Mouse (Mus musculus) hindbrain, embryonic 11.5 days (tissue): Measurements from ENCODE around the gene Hnf1a. TPM values are rescaled to one million over a fixed set of nuclear protein-coding genes. Genes with fewer than 3 reads are reported as not detected.
"Not testable (repeated sequence)": the region's sequence is repeated elsewhere in the genome, so short reads cannot be mapped to it uniquely, and the experiment has no call there.

Experiments used
- ATAC-seq: fragments of 200-750 bp; cut with Nextera tagmentation; 2 replicates; pipeline ENCODE4 v1.8.0; 2017; ENCODE audit warnings: mild to moderate bottlenecking, moderate TSS enrichment, moderate library complexity; ENCODE audit not compliant: low FRiP score
- DNase-seq: peaks from one replicate; pipeline ENCODE4 v3.0.0-alpha.2; 2015; ENCODE audit warnings: low spot score
- H3K27ac ChIP-seq: fragments of 300-500 bp; sonication (generic); 2 replicates; pipeline ENCODE4 v1.5.1; 2014; ENCODE audit warnings: mild to moderate bottlenecking, low read depth, low read length
- H3K27me3 ChIP-seq: fragments of 300-500 bp; sonication (generic); 2 replicates; pipeline ENCODE4 v1.6.1; 2014; ENCODE audit warnings: mild to moderate bottlenecking, low read length, moderate library complexity, mixed read lengths; ENCODE audit not compliant: control insufficient read depth, insufficient read depth
- H3K36me3 ChIP-seq: fragments of 300-500 bp; sonication (generic); 2 replicates; pipeline ENCODE4 v1.6.1; 2014; ENCODE audit warnings: mild to moderate bottlenecking, low read length, moderate library complexity, mixed read lengths; ENCODE audit not compliant: control insufficient read depth, insufficient read depth
- H3K4me1 ChIP-seq: fragments of 300-500 bp; sonication (generic); replicated peaks from 2 replicates; pipeline ENCODE4 v1.6.1; 2014; ENCODE audit warnings: low read length, mixed read lengths; ENCODE audit not compliant: control insufficient read depth, insufficient read depth
- H3K4me2 ChIP-seq: fragments of 300-500 bp; sonication (generic); replicated peaks from 2 replicates; pipeline ENCODE4 v1.6.1; 2014; ENCODE audit warnings: mild to moderate bottlenecking, low read depth, low read length
- H3K4me3 ChIP-seq: fragments of 300-500 bp; sonication (generic); 2 replicates; pipeline ENCODE4 v1.5.1; 2014; ENCODE audit warnings: low read depth, low read length
- H3K9ac ChIP-seq: fragments of 300-500 bp; sonication (generic); 2 replicates; pipeline ENCODE4 v1.6.1; 2014; ENCODE audit warnings: low read depth, low read length
- H3K9me3 ChIP-seq: fragments of 300-500 bp; sonication (generic); 2 replicates; pipeline ENCODE4 v1.6.1; 2016; ENCODE audit warnings: low read length; ENCODE audit not compliant: control insufficient read depth
- WGBS: fragments of 180-500 bp; shearing (Covaris S2); extraction: QIAGEN DNeasy Blood & Tissue Kit; methylation state at CpG from one replicate; pipeline ENCODE4 v1.1.7; 2014; 5-methylcytosine and 5-hydroxymethylcytosine counted together
- polyA plus RNA-seq: library from polyadenylated mRNA; unstranded; fragments of >200 nt; fragmentation: Nextera tagmentation; extraction: Ambion mirVana; gene quantifications from 2 replicates; pipeline ENCODE4 v1.2.1, GENCODE M21; 2014

The Hnf1a gene
- polyA plus RNA-seq, 1 experiment from 2014 or later: not detected

GRCm38 (mm10) chr5:114922366-114922731 lies 48.5 kb downstream of the Hnf1a start:
- no peak overlapping the region for H3K4me2 ChIP-seq
- no peak overlapping the region for H3K9ac ChIP-seq
- no peaks in the 10 kb centered on the region for H3K4me1 ChIP-seq
- no peak for DNase-seq
- WGBS: 71% methylated on average over 10 of the region's 10 CpGs
- ATAC-seq: no peak
- H3K4me3 ChIP-seq: no peak overlapping the region
- H3K9me3 ChIP-seq: no peaks in the 10 kb centered on the region
- no peak overlapping the region for H3K27ac ChIP-seq
- H3K36me3 ChIP-seq: no peaks in the 10 kb centered on the region
- H3K27me3 ChIP-seq: no peaks in the 10 kb centered on the region

- H3K36me3 ChIP-seq: no peaks in the 10 kb centered on the region
- ATAC-seq: no peak
- H3K4me2 ChIP-seq: no peak overlapping the region
- H3K4me3 ChIP-seq: no peak overlapping the region
- no peak for DNase-seq
- no peaks in the 10 kb centered on the region for H3K4me1 ChIP-seq
- H3K9me3 ChIP-seq: no peaks in the 10 kb centered on the region
- H3K27ac ChIP-seq: no peak overlapping the region
- no peaks in the 10 kb centered on the region for H3K27me3 ChIP-seq
- no peak overlapping the region for H3K9ac ChIP-seq
- 82% methylated on average over 19 of the region's 19 CpGs for WGBS
These were observed 49.1 kb downstream of the Hnf1a start for GRCm38 (mm10) chr5:114921551-114922365.

GRCm38 (mm10) chr5:114917357-114917756 lies 53.5 kb downstream of the Hnf1a start:
- H3K4me3 ChIP-seq, H3K4me1 ChIP-seq, DNase-seq, H3K9ac ChIP-seq, H3K27me3 ChIP-seq, H3K4me2 ChIP-seq, H3K27ac ChIP-seq, H3K9me3 ChIP-seq, H3K36me3 ChIP-seq, ATAC-seq: not testable (repeated sequence)
- 96% methylated on average over 5 of the region's 5 CpGs for WGBS

GRCm38 (mm10) chr5:114916777-114917176 lies 54.1 kb downstream of the Hnf1a start:
- Histone ChIP-seq H3K36me3 (no peaks in the 10 kb centered on the region), H3K27ac (no peak overlapping the region), H3K4me2 (no peak overlapping the region), H3K9me3 (no peaks in the 10 kb centered on the region), H3K27me3 (no peaks in the 10 kb centered on the region), H3K4me1 (no peaks in the 10 kb centered on the region), H3K4me3 (no peak overlapping the region), H3K9ac (no peak overlapping the region)
- 81% methylated on average over 4 of the region's 4 CpGs for WGBS
- DNase-seq: no peak
- no peak for ATAC-seq

DNA sequence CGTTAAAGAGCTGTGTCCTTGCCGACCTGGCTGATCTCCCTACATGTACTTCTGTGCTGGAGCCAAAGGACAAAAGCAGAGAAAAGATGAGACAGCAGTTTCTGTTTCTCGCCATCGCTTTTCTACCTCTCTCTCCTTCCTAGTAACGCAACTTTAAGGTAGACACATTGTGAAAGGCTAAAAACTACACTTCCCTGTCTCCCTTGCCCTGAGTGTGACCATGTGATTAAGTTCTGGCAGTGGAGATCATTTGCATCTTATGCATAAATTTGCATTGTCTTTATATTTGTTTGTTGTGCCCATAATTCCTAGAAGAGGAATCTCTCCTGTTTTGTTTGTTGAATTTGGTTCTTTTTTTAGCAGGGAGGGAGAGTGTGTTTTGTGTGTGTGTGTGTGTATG lies 55.0 kb downstream of the Hnf1a start:
- H3K9me3 ChIP-seq: no peaks in the 10 kb centered on the region
- no peaks in the 10 kb centered on the region for H3K27me3 ChIP-seq
- no peak overlapping the region for H3K27ac ChIP-seq
- H3K4me3 ChIP-seq: no peak overlapping the region
- H3K4me1 ChIP-seq: no peaks in the 10 kb centered on the region
- no peak for ATAC-seq
- 82% methylated on average over 5 of the region's 5 CpGs for WGBS
- DNase-seq: no peak
- H3K36me3 ChIP-seq: no peaks in the 10 kb centered on the region
- H3K4me2 ChIP-seq: no peak overlapping the region
- no peak overlapping the region for H3K9ac ChIP-seq

DNA sequence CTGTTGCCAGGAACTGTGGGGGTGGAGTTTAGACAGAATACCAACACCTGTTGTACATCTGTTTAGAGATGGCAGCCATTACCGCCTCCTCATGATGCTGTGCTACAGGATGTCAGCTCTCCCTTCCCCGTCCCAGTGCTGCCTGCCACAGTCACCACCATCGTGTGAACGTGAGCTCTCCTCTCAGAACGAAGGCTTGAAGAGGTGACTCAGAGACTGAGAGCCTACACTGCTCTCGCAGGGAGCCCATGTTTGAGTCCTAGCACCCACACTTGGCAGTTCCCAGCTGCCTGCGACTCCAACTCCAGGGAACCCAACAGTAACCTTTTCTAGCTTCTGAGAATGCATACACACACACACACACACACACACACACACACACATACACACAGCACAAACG lies 56.0 kb downstream of the Hnf1a start:
- ATAC-seq (no peak), DNase-seq (no peak)
- Histone ChIP-seq H3K36me3 (no peaks in the 10 kb centered on the region), H3K27me3 (no peaks in the 10 kb centered on the region), H3K4me2 (no peak overlapping the region), H3K27ac (no peak overlapping the region), H3K9ac (no peak overlapping the region), H3K4me3 (no peak overlapping the region), H3K9me3 (no peaks in the 10 kb centered on the region), H3K4me1 (no peaks in the 10 kb centered on the region)
- WGBS: 90% methylated on average over 8 of the region's 8 CpGs

- H3K36me3 ChIP-seq: no peaks in the 10 kb centered on the region
- no peak overlapping the region for H3K4me2 ChIP-seq
- no peak for ATAC-seq
- no peak overlapping the region for H3K4me3 ChIP-seq
- no peak overlapping the region for H3K9ac ChIP-seq
- H3K27ac ChIP-seq: no peak overlapping the region
- H3K9me3 ChIP-seq: no peaks in the 10 kb centered on the region
- DNase-seq: no peak
- H3K4me1 ChIP-seq: no peaks in the 10 kb centered on the region
- no peaks in the 10 kb centered on the region for H3K27me3 ChIP-seq
- 78% methylated on average over 4 of the region's 4 CpGs for WGBS
These were observed 57.2 kb downstream of the Hnf1a start for GRCm38 (mm10) chr5:114913686-114914085.

DNA sequence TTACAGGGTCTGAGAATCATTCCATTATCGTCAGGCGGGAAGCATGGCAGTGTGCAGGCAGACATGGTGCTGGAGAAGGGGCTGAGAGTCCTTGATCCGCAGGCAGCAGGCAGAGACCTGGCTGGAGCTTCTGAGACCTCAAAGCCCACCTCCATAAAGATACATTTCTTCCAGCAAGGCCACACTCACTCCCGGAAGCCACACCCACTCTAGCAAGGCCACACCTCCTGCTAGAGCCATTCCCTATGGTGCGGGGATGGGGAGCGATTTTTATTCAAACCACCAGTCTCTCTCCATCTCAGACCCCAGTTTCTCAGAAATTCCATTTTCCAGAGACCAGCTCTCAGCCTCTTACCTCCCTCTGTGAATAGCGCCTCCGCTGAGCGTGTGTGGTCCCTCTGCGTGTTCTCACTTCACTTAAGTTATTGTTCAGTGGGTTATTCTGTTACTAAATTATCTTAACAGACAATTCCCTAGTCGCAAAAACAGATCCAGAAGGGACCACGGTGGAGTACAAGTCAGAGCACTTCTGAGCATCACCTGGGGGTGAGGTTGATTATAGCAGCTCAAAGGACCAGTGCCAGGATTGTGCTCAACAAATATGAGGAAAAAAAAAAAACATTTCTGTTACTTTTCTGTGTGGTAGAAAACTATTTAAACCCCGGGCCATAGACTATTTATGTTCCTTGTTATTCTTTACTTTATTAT lies 62.1 kb downstream of the Hnf1a start:
- no peak overlapping the region for H3K4me3 ChIP-seq
- no peak overlapping the region for H3K27ac ChIP-seq
- H3K4me1 ChIP-seq: no peaks in the 10 kb centered on the region
- H3K9me3 ChIP-seq: no peaks in the 10 kb centered on the region
- DNase-seq: peak; percentile 11
- 50% methylated on average over 13 of the region's 13 CpGs for WGBS
- H3K36me3 ChIP-seq: no peaks in the 10 kb centered on the region
- no peak for ATAC-seq
- no peak overlapping the region for H3K9ac ChIP-seq
- no peak overlapping the region for H3K4me2 ChIP-seq
- no peaks in the 10 kb centered on the region for H3K27me3 ChIP-seq

DNA sequence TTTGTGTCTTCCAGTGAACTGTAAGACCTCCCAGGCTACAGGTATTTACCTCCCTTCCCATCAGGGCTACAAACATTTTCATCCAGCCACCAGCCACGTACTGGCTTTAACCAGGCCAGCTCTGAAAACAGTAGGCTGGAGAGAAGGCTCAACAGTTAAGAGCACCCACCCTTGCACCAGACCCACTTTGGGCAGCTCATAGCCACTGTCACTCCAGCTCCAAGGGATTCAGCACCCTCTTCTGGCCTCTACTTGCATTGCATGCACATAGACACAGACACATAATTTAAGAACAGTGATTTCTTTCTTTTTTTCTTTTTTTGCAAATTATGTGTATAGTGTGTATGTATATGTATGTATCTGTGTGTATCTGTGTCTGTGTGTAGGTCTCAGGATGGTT lies 68.5 kb downstream of the Hnf1a start:
- Histone ChIP-seq H3K9me3 (no peaks in the 10 kb centered on the region), H3K9ac (no peak overlapping the region), H3K4me2 (no peak overlapping the region), H3K27ac (no peak overlapping the region), H3K36me3 (no peaks in the 10 kb centered on the region), H3K4me1 (no peaks in the 10 kb centered on the region; the same call in 1 of the 2 replicates), H3K4me3 (no peak overlapping the region), H3K27me3 (no peaks in the 10 kb centered on the region)
- DNase-seq (peak; percentile 66), ATAC-seq (no peak)
- 40% methylated on average over 1 of the region's 1 CpGs for WGBS
